Mouse (Mus musculus): ENCODE data around the gene Ifitm3.

GRCm38 (mm10) chr7:141000881-141001708, 9.5 kb downstream of the Ifitm3 start:
- TF ChIP-seq CTCF (IDR thresholded peaks at IDR 0.05; ENCODE audit: borderline replicate concordance, control insufficient read depth, extremely low read depth, insufficient read depth, low read length, poor library complexity) (no peak), POLR2A (IDR thresholded peaks at IDR 0.05; ENCODE audit: control insufficient read depth, extremely low read depth, insufficient read depth, low read length, poor library complexity) (no peak)

Measured in thymus, adult 2 months (tissue).